Mouse (Mus musculus): ENCODE results near the gene Creb5. TPM values are rescaled to one million over a fixed set of nuclear protein-coding genes. Genes with fewer than 3 reads are reported as not detected.

Creb5 gene
- total and polyA plus RNA-seq, 3 experiments = 0.91 to 3.0 (median 1.9) TPM

GRCm38 (mm10) chr6:53594316-53594715 lies 307.2 kb downstream of the Creb5 start:
- DNase-seq = no peak

DNA sequence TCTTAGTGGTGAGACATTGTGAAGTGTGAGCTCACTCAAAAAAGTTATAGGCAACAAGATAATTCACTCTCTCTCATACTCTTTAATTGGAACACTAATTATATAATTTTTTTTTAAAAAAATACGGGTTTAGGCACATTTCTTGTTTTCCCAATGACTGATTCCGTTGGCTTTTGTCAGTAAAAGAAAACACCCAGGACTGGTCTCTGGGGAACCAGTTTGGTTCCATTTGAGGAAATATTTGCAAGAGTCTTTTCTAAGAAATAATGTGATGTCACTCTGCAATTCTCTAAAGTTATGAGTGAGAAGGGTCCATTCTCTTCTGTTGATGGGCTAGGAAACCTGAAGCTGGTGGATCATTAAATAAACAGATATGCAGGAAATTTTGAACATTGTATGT lies 309.3 kb downstream of the Creb5 start:
- no peak for DNase-seq

GRCm38 (mm10) chr6:53603041-53603440 lies 316.0 kb downstream of the Creb5 start:
- no peak for DNase-seq

GRCm38 (mm10) chr6:53603695-53604094 lies 316.6 kb downstream of the Creb5 start:
- DNase-seq = no peak

GRCm38 (mm10) chr6:53604386-53604785 lies 317.3 kb downstream of the Creb5 start:
- DNase-seq = no peak

DNA sequence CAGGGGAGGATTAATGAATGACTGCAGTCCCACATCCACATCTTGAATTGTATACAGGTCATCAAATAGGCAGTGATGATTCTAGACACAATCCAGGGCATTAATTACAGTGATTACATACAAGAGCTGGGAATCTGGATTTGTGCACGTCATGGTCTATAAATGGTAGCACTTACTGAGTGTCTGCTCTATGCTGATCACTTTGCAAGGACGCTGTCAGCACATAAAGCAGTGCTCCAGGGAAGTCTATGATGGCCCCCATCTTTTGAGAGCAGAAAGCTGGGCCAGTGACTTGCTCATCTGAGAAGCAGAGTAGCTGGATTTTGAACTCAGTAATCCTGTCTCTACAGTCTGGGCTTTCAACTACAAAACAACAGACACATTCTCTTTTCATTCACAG lies 318.1 kb downstream of the Creb5 start:
- no peak for DNase-seq

DNA sequence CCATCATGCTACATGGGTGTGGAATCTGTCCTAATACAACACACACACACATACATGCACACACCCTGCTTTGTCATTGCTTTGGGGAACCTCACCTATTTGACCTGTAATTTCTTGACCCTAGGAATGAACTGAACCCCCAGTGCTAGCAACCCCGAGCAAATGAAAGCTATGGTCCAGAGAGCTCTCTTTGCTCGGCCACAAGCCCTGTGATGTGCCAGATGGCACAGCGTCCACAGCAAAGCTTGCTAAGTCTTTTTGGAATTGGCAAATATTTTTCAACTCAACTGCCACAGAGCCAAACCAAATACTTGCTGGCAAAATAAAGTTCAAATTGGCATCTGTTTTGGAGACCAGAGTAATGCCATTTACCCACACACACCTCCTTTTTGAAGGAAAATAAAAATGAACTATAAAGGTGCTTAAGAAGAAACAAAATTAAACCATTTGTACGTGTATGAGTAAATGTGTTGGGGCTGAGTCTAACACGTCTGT lies 324.4 kb downstream of the Creb5 start:
- no peak for DNase-seq

- no peak for DNase-seq
These were observed 325.6 kb downstream of the Creb5 start for GRCm38 (mm10) chr6:53612681-53613080.

- DNase-seq = no peak
These were observed 328.6 kb downstream of the Creb5 start for GRCm38 (mm10) chr6:53615440-53616211.

DNA sequence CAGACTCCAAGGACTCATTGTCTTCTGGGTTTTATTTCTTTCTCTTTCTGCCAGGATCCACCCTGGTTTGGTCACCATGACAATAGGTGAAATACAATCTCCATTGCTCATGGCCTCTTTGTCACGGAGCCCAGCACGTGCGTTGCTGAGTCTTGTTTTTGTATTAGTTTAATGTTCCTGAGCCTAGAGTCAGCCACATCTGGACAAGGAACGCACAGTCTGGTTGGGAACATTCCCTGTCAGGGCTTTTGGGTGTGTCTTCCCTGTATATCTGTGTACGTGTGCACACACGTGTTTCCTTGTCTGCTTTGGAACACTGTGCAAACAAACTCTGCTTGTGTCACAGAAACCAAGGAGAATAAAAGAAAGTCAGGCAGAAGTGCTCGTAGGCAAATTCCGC lies 331.1 kb downstream of the Creb5 start:
- no peak for DNase-seq

- peak; percentile 20 for DNase-seq
These were observed 332.6 kb downstream of the Creb5 start for GRCm38 (mm10) chr6:53619676-53620075.

GRCm38 (mm10) chr6:53621295-53621694 lies 334.2 kb downstream of the Creb5 start:
- DNase-seq = no peak

DNA sequence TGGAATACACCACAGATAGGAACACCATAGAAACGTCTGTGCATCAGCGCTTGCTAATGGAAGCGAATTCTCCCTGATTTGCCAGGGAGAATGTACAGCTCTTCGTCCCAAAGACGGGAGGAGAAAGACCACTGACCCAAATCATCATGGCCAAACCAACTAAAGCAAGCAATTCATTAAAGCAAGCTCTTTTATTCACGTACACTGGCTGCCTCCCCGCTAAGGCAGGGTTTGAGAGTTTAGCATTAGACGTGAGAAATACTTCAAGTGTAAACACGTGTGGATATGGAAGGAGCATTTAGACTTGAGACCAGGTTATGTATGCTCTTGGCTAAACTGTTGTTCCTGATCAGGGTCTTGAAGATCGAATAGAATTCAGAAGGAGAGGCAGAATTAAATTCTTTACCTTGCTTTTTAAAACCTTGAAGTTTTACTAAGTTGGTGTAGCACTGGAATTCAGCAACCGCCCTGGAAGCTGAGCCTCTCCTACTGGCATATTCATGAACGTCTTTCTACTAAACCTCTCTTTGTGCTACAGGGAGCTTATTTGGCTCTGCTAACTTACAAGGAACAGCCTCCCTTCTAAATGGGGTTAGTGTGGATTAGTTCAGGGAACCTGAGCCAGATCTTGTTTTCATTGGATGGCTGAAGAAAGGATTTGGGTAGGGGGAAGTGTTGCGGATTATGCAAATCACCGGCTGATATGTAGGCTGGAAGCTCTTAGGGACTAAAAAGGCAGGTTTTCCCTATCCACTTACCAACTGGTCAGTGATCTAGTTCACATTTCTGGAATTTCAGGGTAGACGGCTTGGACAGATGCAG lies 337.6 kb downstream of the Creb5 start:
- DNase-seq = no peak

- DNase-seq = no peak
These were observed 339.0 kb downstream of the Creb5 start for GRCm38 (mm10) chr6:53626044-53626443.

DNA sequence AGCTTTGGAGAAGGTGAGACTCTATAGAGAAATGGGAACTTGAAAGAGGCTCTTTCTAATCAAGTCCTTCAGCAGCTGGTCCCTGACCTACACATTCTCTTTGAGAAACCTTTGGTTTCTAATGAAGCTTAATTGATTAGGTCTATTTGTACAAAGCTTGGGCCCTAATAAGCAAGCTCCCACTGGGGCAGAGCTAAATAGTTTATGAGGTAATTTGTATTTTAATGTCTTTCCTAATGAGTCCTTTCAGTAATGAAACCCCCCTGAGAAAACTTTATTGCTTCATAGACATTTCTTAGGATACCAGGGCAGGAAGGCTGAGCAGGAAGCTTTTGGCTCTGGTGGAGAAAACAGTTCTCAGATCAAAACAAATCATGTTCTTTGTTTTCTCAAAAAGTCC lies 341.6 kb downstream of the Creb5 start:
- DNase-seq = no peak

GRCm38 (mm10) chr6:53635453-53635852 lies 348.4 kb downstream of the Creb5 start:
- DNase-seq = no peak

DNA sequence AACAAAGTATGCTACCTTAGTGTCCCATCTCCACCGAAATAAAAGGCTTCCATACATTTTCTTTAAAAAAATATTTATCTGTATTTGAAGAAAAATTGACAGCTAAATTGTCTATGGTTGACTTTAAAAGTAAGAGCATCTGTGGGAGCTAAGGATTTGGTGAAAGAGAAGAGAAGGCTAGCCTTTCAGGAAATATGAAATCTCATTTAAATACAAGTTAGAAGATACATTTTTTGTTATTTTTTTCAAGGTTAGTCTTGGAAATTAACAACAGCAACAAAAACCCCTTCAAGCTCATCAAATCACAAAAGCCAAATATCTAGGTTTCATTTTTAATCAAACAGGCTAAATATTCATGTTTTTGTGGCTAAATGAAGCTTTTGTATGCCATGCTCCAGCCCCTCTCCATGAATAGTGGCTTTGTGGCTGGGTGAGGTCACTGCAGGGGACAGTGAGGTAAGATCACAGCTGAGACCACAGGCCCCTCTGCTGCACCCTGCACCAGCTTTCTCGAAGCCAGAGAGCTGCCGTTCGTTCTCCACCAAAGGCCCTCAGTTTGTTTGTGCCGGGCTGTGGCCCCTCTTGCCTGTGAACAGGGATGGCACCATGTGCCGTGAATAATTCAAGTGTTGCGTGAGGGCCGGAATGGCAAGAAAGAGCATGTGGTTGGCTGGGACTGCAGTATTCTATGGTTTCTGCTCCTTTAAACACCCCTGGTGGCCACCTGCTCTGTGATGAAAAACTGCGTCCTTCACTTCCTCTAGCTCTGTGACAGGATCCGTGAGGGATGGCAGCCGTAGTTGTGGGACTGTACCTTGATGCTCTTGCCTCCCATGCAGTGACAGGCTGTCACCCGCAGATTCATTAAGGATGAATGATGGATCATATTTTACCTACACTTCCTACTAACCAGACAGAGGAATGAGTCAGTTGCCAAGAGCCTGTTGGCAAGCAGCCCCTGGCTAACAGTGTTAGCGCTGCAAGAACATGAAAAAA lies 350.6 kb downstream of the Creb5 start:
- DNase-seq = peak; percentile 15

DNA sequence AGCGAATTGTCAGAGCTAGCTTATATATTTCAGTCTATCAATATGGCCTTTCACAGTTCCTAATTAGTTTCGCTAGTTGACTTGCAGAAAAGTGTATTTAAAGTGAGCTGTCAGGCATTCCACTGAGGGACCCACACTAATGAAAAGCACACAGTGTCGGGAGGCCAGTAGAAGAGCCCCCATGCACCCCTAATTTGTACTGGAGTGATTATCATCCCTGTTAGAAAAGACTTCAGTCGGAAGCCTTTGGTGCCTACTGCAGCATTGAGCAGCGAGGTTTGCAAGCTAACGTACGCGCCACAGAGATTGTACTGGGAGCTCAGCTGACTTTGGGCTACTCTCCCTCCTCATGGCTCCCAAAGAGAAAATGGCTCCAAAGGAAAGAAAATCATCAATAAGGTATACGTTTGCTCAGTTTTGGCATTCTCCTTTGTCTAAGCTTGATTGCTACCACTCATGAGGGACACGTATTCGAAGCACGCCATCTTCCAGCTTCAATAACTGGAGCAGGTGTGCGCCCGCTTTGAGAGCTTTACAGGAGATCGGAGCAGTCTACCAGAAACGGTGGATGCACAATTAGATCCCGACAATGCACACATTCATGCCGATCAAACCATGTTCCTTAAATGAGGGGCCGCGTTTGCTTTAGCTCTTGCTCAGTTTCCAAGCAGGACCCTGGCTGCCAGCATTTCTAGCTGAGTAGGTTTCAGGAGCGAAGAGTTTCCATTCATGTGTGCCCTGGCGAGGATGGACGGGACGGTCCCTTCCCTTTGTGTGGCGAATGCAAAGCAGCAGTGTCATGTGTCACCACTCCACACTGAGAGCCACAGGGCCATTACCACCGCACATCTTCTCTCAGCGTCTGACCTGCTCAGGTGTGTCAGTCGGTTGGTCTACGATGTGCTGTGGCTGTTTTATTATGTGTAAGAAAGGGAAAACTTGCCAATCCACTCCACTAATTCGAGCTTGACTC lies 354.8 kb downstream of the Creb5 start:
- no peak for DNase-seq

DNA sequence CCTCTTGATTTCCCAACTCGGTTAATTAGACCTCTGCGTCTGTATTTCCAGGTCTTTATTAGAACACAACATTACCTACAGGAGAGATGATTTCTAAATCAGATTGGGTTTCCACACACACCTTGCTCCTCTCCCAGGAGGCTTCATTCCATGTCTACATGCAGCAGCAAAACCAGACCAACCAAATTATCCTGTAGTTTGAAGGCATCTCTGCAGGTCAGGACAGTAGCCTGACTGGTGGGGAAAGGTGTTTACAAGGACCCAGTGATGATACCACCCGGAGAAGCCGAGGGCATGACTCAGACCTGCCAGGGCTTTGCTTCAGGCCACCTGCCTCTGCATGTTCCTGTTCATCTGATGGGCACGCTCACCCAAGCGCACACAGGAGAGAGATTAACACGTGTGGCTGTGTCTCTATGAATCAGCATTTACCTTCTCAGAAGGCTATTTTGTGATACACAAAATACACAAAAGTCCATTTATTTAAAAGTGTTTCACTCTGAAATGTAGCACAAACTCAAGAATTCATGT lies 355.8 kb downstream of the Creb5 start:
- no peak for DNase-seq

DNA sequence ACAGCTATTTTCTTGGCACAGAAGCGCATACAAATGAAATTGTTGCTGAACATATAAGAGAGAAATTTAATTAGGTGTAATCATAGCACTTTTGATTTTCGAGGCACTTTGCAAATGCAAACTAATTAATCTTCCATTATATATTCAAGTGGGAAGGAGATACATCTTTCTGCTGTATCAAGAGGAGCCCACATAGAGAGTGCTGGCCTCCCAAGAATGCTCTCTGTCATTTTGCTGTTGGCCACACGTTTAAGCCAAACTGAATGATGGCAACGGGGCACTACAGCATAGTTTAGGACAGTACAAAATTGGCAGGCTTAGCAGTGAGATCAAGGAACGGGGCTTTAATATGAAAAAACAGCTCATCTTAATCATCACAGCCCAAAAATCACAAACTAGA lies 356.4 kb downstream of the Creb5 start:
- DNase-seq = no peak

All from adrenal gland, adult 2 months (tissue).